Mouse (Mus musculus) hindbrain, embryonic 14.5 days (tissue): ENCODE measurements at regions not wholly inside any gene's neighbourhood (a gene's known extent, or its start where the extent isn't known, plus 50 kb on each side); places are given as distances from the start of the nearest gene placed in this dataset.
A peak's percentile ranks its signal among the peaks of the same experiment; 100 is the strongest.

ENCODE experiments used
- ATAC-seq: fragments of 200-750 bp; cut with Nextera tagmentation; 2 replicates; pipeline ENCODE4 v1.8.0; 2017; ENCODE audit warnings: moderate number of reproducible peaks, mild to moderate bottlenecking, moderate TSS enrichment, moderate library complexity; ENCODE audit not compliant: low FRiP score
- DNase-seq: peaks from one replicate; pipeline ENCODE4 v3.0.0-alpha.2; 2015; ENCODE audit warnings: low spot score
- H3K27ac ChIP-seq: fragments of 300-500 bp; sonication (generic); 2 replicates; pipeline ENCODE4 v1.5.1; 2014; ENCODE audit warnings: mild to moderate bottlenecking, moderate library complexity
- H3K27me3 ChIP-seq: fragments of 300-500 bp; sonication (generic); 2 replicates; pipeline ENCODE4 v1.6.1; 2014; ENCODE audit warnings: mild to moderate bottlenecking, low read length, mixed read lengths; ENCODE audit not compliant: control insufficient read depth, insufficient read depth
- H3K36me3 ChIP-seq: fragments of 300-500 bp; sonication (generic); replicated peaks from 2 replicates; pipeline ENCODE4 v1.6.1; 2014; ENCODE audit not compliant: control insufficient read depth, insufficient read depth
- H3K4me1 ChIP-seq: fragments of 300-500 bp; sonication (generic); replicated peaks from 2 replicates; pipeline ENCODE4 v1.6.1; 2014; ENCODE audit warnings: antibody characterized with exemption, low read length, mixed read lengths; ENCODE audit not compliant: control insufficient read depth, insufficient read depth
- H3K4me2 ChIP-seq: fragments of 300-500 bp; sonication (generic); replicated peaks from 2 replicates; pipeline ENCODE4 v1.6.1; 2014; ENCODE audit warnings: mild to moderate bottlenecking, moderate library complexity
- H3K4me3 ChIP-seq: fragments of 300-500 bp; sonication (generic); replicated peaks from 2 replicates; pipeline ENCODE4 v1.5.1; 2014; ENCODE audit warnings: mild to moderate bottlenecking, low read length
- H3K9ac ChIP-seq: fragments of 300-500 bp; sonication (generic); 2 replicates; pipeline ENCODE4 v1.6.1; 2014
- H3K9me3 ChIP-seq: fragments of 300-500 bp; sonication (generic); 2 replicates; pipeline ENCODE4 v1.6.1; 2016; ENCODE audit warnings: low read length; ENCODE audit not compliant: control insufficient read depth
- WGBS: fragments of 180-500 bp; shearing (Covaris S2); extraction: QIAGEN DNeasy Blood & Tissue Kit; methylation state at CpG from one replicate; pipeline ENCODE4 v1.1.7; 2014; 5-methylcytosine and 5-hydroxymethylcytosine counted together

DNA sequence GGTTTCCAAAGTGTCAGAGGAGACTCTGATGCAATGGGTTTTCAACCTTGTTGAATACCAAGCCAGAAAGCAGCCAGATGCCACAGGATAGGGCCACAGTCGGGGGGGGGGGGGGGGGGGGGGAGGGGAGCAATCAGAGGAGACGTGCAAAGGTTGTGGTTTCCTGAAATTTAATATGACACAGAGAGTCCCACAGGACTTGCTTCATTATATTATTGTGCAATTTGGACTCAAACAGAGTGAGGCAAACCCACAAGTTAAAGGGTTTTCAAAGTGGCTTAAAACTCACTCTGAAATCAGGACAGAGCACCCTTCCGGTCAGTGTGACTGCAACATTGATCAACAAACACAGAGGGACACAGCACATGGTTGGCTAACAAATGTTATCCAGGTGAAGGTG lies 259.4 kb upstream of the Fn1 start:
- Histone ChIP-seq H3K9me3 (no peaks in the 10 kb centered on the region), H3K27me3 (no peaks in the 10 kb centered on the region), H3K9ac (no peak overlapping the region), H3K4me2 (no peak overlapping the region), H3K4me3 (no peak overlapping the region), H3K4me1 (no peaks in the 10 kb centered on the region), H3K27ac (no peak overlapping the region), H3K36me3 (no peaks in the 10 kb centered on the region)
- WGBS = 45% methylated on average over 3 of the region's 3 CpGs
- DNase-seq (no peak), ATAC-seq (no peak)

DNA sequence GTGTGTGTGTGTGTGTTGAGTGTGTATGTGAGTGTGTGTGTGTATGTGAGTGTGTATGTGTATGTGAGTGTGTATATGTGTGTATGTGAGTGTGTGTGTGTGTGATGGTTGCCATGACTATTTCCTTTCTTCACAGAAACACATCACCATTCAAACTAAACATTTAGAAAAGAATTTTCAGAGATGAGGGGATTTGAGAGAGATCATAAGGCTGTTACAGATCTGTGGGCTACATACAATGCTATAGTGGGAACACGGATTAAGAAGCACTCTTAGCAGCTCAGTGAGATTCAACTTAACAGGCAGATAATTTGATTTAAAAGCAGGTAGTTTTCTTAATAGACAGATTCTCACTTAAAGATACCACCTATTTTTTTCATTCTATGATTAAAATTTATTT lies 257.1 kb upstream of the Fn1 start:
- Histone ChIP-seq H3K9ac (no peak overlapping the region), H3K4me2 (no peak overlapping the region), H3K27ac (no peak overlapping the region), H3K4me3 (no peak overlapping the region), H3K4me1 (no peaks in the 10 kb centered on the region), H3K36me3 (no peaks in the 10 kb centered on the region), H3K27me3 (no peaks in the 10 kb centered on the region), H3K9me3 (no peaks in the 10 kb centered on the region)
- DNase-seq = no peak
- ATAC-seq = no peak
- 94% methylated on average over 1 of the region's 1 CpGs for WGBS

DNA sequence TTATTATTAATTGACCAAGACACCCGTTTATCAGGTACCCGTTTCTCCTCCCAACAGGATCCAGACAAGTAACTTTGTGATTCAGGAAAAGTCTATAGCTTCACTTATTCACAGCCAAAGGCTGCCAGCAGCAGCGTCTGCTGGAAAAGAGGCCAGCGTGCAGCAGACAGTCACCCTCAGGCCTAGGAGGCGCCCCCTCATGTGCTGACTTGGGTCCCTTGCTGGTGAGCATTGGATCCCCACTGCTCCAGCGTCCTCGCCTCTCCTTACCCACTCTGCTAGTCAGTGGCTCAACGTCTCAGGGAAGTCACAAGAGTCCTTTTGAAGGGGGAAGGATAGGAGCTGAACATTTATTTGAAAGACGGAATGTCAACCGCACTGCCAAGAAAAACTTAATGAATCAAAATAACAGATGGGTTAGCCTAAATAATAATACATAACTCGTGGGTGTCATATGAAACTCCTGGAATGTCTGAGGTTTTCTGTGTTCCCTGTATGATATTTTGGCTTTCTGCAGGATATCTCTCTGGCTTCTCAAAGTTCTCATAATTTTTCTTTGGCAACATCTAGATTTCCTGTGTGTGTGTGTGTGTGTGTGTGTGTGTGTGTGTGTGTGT lies 256.6 kb upstream of the Fn1 start:
- Histone ChIP-seq H3K4me1 (no peaks in the 10 kb centered on the region), H3K9me3 (no peaks in the 10 kb centered on the region), H3K4me3 (no peak overlapping the region), H3K9ac (no peak overlapping the region), H3K27ac (no peak overlapping the region), H3K4me2 (no peak overlapping the region), H3K27me3 (no peaks in the 10 kb centered on the region), H3K36me3 (no peaks in the 10 kb centered on the region)
- DNase-seq (no peak), ATAC-seq (no peak)
- WGBS = 73% methylated on average over 11 of the region's 11 CpGs

DNA sequence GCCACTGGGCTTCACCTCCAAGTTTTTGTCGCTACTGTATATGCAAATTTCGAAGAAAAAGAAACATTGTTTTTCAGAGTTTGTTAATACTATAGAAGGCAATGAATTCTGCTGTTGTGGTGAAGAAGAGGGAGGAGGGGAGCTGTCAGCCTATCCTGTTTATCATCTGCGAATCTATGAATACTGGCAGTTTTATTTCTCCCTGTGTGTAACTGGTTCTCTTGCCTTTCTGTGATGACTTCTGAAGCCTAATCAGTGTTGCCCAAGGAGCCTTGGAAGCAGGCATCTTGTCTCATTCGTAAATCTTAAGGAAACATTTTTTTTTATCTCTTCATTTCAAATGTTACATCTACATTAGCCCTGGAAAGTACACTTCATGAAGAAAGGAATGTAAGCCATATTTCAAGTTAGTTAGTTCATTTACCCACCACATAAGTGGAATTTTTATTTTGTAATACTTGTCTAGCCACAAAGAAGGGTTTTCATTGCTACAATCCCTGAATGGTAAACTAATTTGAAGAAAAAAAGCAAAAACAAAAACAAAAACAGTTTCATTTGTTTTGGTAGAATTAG lies 251.5 kb upstream of the Fn1 start:
- Histone ChIP-seq H3K4me1 (0 out of 2 replicates have a peak, but pooled peaks cover 1% of the 10 kb centered on the region), H3K9me3 (no peaks in the 10 kb centered on the region), H3K27me3 (no peaks in the 10 kb centered on the region), H3K36me3 (no peaks in the 10 kb centered on the region), H3K4me2 (no peak overlapping the region), H3K27ac (no peak overlapping the region), H3K4me3 (no peak overlapping the region), H3K9ac (no peak overlapping the region)
- 87% methylated on average over 4 of the region's 4 CpGs for WGBS
- ATAC-seq (no peak), DNase-seq (no peak)

DNA sequence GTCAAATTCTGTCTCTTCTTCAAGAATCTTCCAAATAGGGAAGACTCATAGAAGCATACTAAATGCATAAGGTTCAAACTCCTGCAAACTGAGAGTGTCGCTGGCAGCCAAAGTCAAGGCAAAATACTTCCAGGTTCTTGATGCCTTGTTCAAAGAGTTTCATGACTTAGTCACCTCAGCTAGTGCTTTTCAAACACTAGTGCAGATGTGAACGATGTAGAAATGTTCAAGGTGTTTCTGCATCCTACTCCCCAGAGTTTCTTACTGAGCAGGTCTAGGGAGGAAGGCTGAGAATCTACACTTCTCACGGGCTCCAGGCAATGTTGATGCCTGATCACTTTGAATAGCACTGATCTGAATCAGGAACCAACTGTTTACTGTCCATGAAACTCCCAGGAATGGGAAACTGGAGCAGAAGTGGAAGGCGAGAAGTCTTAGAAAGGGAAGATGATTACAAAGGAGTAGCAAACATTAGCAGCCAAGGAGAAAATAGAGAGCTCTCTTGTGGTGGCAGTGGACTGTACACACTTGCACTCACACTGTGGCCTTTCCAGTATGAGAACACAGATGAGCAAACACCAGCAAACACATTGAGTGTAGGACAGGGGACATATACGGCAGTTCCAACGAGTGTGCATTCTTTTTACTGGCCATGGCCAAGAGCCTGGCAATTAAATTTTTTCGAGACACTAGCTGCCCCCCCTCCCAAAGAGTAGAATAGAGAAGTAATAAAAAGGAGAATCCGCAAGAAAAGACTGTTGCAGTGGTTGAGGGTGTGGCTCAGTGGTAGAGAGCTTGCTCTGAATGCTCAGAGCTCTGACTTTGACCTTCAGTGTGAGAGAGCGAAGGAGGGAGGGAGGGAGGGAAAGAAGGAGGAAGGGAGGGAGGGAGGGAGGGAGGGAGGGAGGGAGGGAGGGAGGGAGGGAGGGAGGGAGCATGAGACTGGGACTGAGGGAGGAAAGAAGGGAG lies 247.4 kb upstream of the Fn1 start:
- WGBS = 91% methylated on average over 8 of the region's 9 CpGs
- no peak for DNase-seq

DNA sequence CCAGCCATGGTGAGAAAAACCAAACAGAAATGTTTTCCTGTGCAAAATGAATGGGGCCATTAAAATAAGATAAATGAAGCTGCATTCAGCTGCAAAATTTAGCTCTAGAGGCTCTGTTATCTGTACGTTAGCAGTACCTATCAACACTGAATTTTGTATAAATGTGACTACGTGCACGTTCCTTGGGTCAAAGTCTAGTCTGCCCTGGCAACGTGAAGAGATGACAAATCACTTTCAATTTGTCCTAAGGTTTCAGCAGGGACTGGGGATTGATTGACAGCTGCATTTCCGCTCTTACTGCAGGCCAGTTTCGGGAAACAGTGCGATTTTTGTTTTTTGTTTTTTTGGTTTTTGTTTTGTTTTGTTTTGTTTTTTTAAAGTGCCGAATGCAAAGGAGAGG lies 246.1 kb upstream of the Fn1 start:
- 0 out of 2 replicates have a peak, but pooled peaks cover 11% of the 10 kb centered on the region for H3K4me1 ChIP-seq
- ATAC-seq = no peak
- no peak overlapping the region for H3K4me3 ChIP-seq

More for the DNA sequence above, 247.4 kb upstream of the Fn1 start:
- Histone ChIP-seq H3K27me3 (no peaks in the 10 kb centered on the region), H3K4me2 (no peak overlapping the region), H3K9me3 (no peaks in the 10 kb centered on the region), H3K4me1 (0 out of 2 replicates have a peak, but pooled peaks cover 11% of the 10 kb centered on the region), H3K4me3 (no peak overlapping the region), H3K36me3 (no peaks in the 10 kb centered on the region), H3K9ac (no peak overlapping the region), H3K27ac (no peak overlapping the region)
- no peak for ATAC-seq

DNA sequence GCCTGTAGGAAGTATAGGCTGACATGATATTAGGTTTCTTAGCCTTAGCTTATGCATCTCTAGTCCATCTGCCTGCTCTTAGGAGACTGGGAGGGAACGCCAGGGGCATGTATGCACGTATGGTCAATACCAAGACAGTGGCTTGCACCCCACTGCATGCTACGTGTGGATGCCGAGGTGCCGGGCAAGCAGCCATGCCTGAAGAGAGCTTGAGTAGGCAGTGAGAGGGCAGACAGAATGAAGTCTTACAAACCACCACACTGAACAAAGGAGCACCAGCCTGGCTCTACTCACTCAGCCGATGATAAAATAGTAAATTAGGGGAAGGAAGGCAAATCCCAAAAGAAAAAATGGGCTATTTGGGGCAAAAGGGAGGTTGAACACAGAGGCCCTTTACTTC lies 245.2 kb upstream of the Fn1 start:
- Histone ChIP-seq H3K4me3 (no peak overlapping the region), H3K9me3 (no peaks in the 10 kb centered on the region), H3K4me2 (no peak overlapping the region), H3K9ac (no peak overlapping the region), H3K36me3 (no peaks in the 10 kb centered on the region), H3K27ac (no peak overlapping the region; the same call in 1 of the 2 replicates), H3K27me3 (no peaks in the 10 kb centered on the region), H3K4me1 (0 out of 2 replicates have a peak, but pooled peaks cover 11% of the 10 kb centered on the region)
- 78% methylated on average over 6 of the region's 6 CpGs for WGBS
- DNase-seq = no peak
- no peak for ATAC-seq

More for the DNA sequence above, 246.1 kb upstream of the Fn1 start:
- H3K36me3 ChIP-seq = no peaks in the 10 kb centered on the region
- no peak overlapping the region for H3K27ac ChIP-seq
- no peak overlapping the region for H3K4me2 ChIP-seq
- no peaks in the 10 kb centered on the region for H3K27me3 ChIP-seq
- no peaks in the 10 kb centered on the region for H3K9me3 ChIP-seq
- no peak overlapping the region for H3K9ac ChIP-seq
- DNase-seq = no peak
- WGBS = 64% methylated on average over 8 of the region's 8 CpGs

DNA sequence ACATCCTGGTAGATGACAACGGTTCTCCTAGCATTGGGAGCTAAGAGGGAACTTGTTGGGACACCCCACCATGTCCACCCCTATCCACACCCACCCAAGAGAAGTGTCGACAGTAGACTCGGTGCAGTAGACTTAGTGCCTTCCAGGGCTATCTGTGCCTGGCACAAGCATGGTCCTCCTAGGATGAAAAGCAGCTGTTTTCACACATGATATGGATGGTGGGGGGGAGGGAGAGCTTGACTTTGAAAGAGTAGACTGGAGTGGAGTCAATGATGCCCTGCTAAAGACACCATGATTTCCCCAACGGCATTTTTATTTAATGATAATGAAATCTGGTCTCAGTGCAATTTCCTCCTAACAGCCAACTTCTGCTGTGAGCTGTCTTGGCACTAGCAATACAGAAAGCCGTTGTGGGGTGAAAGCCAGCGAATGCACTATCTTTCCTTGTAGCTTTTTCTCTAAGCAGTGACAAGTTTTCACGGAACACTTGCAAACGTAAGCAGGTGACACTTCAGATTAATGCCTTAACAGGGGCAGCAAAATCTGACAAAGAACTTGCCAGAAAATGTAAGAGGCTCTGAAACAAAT lies 244.6 kb upstream of the Fn1 start:
- DNase-seq (no peak), ATAC-seq (peak; percentile 48; the same call in 1 of the 2 replicates)
- Histone ChIP-seq H3K27me3 (no peaks in the 10 kb centered on the region), H3K36me3 (no peaks in the 10 kb centered on the region), H3K4me3 (no peak overlapping the region), H3K27ac (no peak overlapping the region), H3K4me1 (0 out of 2 replicates have a peak, but pooled peaks cover 11% of the 10 kb centered on the region), H3K9ac (no peak overlapping the region), H3K4me2 (no peak overlapping the region), H3K9me3 (no peaks in the 10 kb centered on the region)
- WGBS = 73% methylated on average over 8 of the region's 8 CpGs
